Mouse (Mus musculus): ENCODE measurements around the gene Jmjd8.

- TF ChIP-seq CTCF (IDR thresholded peaks at IDR 0.05; ENCODE audit: borderline replicate concordance, insufficient read depth, low read length) (no peak), POLR2A (IDR thresholded peaks at IDR 0.05; ENCODE audit: low read depth, low read length) (no peak)
Measured at GRCm38 (mm10) chr17:25808028-25808427, 20.6 kb upstream of the Jmjd8 start.

All from embryonic fibroblast, embryonic 13.5 days (primary cell).